Mouse (Mus musculus): ENCODE data around the gene Bmpr1a.

- TF ChIP-seq GATA1 (IDR thresholded peaks at IDR 0.05; ENCODE audit: borderline replicate concordance, low read length), result no peak
- TF ChIP-seq FLI1 (IDR thresholded peaks at IDR 0.05; ENCODE audit: low read length), result no peak
Measured at GRCm38 (mm10) chr14:34398901-34399300, 104.2 kb downstream of the Bmpr1a start.
